Comparison of ENCODE assay signal across 9 mouse cellular contexts in genomic region chr17:83548501-83549233, GRCm38 (mm10). TPM values are rescaled to one million over a fixed set of nuclear protein-coding genes. Genes with fewer than 3 reads are reported as not detected.
DNase-seq lines count a peak whose midpoint lies in the region; ATAC-seq lines count a peak whose summit lies in the region.
"Had no signal": no experiment of that assay in that cellular context is flagged by ENCODE, and none has a peak within 500 bp of the region (broad histone marks: within the 10 kb centered on the region; RNA-seq: fewer than 3 reads in every experiment).

No protein-coding gene starts in this region.

- no peak for DNase-seq in frontal cortex, postnatal 25 days (ENCODE audit: low spot score in 2 of 2)
- peak; percentile 56 for DNase-seq in 416B (ENCODE audit: low read depth)
- DNase-seq in cerebellum, adult 11-12 months: peak; percentile 38
- DNase-seq in induced T-regulatory cell, adult 2 months (ENCODE audit: low read depth): peak; percentile 51
- DNase-seq in midbrain, embryonic 14.5 days: peak; percentile 61
- DNase-seq in ovary, postnatal 10 days (ENCODE audit: low spot score): no peak
- DNase-seq in gastrocnemius, postnatal 10 days: no peak

- no peak overlapping the region for H3K4me3 ChIP-seq in midbrain, embryonic 14.5 days (replicated peaks; ENCODE audit: low read depth, low read length)

- 13% methylated on average over 12 of the region's 12 CpGs for WGBS in midbrain, embryonic 14.5 days

- H3K9me3 ChIP-seq in midbrain, embryonic 14.5 days (ENCODE audit: control insufficient read depth, low read length): no peaks in the 10 kb centered on the region

- peaks cover 26% of the 10 kb centered on the region for H3K4me1 ChIP-seq in midbrain, embryonic 14.5 days (ENCODE audit: control insufficient read depth, insufficient read depth, low read length)

- no peak overlapping the region for H3K9ac ChIP-seq in midbrain, embryonic 14.5 days (replicated peaks; ENCODE audit: low read length)

- no peak overlapping the region for H3K27ac ChIP-seq in midbrain, embryonic 14.5 days (replicated peaks; ENCODE audit: low read depth, low read length)

- H3K27me3 ChIP-seq in midbrain, embryonic 14.5 days (ENCODE audit: control insufficient read depth, insufficient read depth, low read length): 0 out of 2 replicates have a peak, but pooled peaks cover 6% of the 10 kb centered on the region
- H3K27me3 ChIP-seq: CH12.LX had no signal

- H3K36me3 ChIP-seq in midbrain, embryonic 14.5 days (ENCODE audit: control insufficient read depth, insufficient read depth, low read length): no peaks in the 10 kb centered on the region

- peak; percentile 66 for ATAC-seq in frontal cortex, adult (ENCODE audit: low TSS enrichment)
- ATAC-seq in midbrain, embryonic 14.5 days (ENCODE audit: low FRiP score, low TSS enrichment): no peak

- peak overlapping the region; percentile 28 for H3K4me2 ChIP-seq in midbrain, embryonic 14.5 days (ENCODE audit: low read length)

RNA-seq across cellular contexts. Expression of gene Cox7a2l, which starts 31.5 kb away (rescaled TPM):
- polyA plus RNA-seq in midbrain, embryonic 14.5 days (2014; fragmentation: Nextera tagmentation; extraction: Ambion mirVana): 196 and 203 TPM in 2 replicates
- 100 to 1,000 TPM; 140 TPM for total RNA-seq in gastrocnemius, postnatal 10 days (2021)

Comparison
In these comparisons a context has a peak if more than half of its experiments do, and no peak if none do; other contexts are left out.
1. DNase-seq: peak in 416B (single experiment), cerebellum, adult 11-12 months (single experiment), induced T-regulatory cell, adult 2 months (single experiment) and midbrain, embryonic 14.5 days (single experiment); none in frontal cortex, postnatal 25 days (0 of 2), ovary, postnatal 10 days (single experiment) and gastrocnemius, postnatal 10 days (single experiment).